Mouse (Mus musculus) kidney, adult 2 months (tissue): ENCODE data around the gene Nisch.

Experiments used
- CTCF ChIP-seq: fragments of 200-500 bp; conservative IDR thresholded peaks from 2 replicates; pipeline ENCODE4 v1.5.1; 2011; ENCODE audit warnings: low read depth, mild to moderate bottlenecking, control low read depth, low read length, moderate library complexity, mixed read lengths; ENCODE audit not compliant: insufficient read depth, insufficient read length
- POLR2A ChIP-seq: fragments of 200-500 bp; IDR thresholded peaks from one replicate; pipeline ENCODE4 v1.6.1; 2011; ENCODE audit warnings: low read depth, low read length, control low read depth

DNA sequence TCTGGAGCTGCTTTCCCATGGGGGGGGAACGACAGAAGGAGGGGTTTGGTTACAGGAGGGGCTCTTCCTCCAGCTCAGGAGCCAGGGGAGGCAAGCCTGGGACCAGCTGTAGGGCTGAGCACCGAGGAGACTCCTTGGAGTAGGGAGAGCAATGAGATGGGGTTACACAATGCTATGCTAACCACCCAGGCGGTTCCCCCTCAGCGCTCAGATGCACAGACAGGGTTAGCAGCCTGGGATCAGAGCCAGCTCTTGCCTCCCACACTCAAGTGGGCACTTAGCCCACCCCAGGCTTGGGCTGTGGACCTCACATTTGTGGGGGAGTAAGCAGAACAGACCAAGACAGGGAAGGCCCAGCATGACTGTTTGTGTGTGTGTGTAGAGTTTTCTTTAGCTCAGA, 10.2 kb upstream of the Nisch start:
- no peak for TF ChIP-seq CTCF
- no peak for TF ChIP-seq POLR2A
